Mouse (Mus musculus) limb, embryonic 12.5 days (tissue): ENCODE measurements around the gene Tfeb. TPM values are rescaled to one million over a fixed set of nuclear protein-coding genes. Genes with fewer than 3 reads are reported as not detected.

ENCODE experiments used
- ATAC-seq: fragments of 200-750 bp; cut with Nextera tagmentation; 2 replicates; pipeline ENCODE4 v1.8.0; 2017; ENCODE audit warnings: low read depth, moderate TSS enrichment; ENCODE audit not compliant: insufficient number of reproducible peaks, insufficient read depth, low FRiP score, low TSS enrichment
- H3K27ac ChIP-seq: fragments of 300-500 bp; sonication (generic); 2 replicates; pipeline ENCODE4 v1.5.1; 2016; ENCODE audit warnings: mild to moderate bottlenecking, moderate library complexity
- H3K27me3 ChIP-seq: fragments of 300-500 bp; sonication (generic); 2 replicates; pipeline ENCODE4 v1.6.1; 2016; ENCODE audit warnings: mild to moderate bottlenecking, moderate library complexity
- H3K36me3 ChIP-seq: fragments of 300-500 bp; sonication (generic); 2 replicates; pipeline ENCODE4 v1.6.1; 2016; ENCODE audit warnings: mild to moderate bottlenecking, moderate library complexity
- H3K4me1 ChIP-seq: fragments of 300-500 bp; sonication (generic); replicated peaks from 2 replicates; pipeline ENCODE4 v1.6.1; 2016
- H3K4me2 ChIP-seq: fragments of 300-500 bp; sonication (generic); 2 replicates; pipeline ENCODE4 v1.6.1; 2016; ENCODE audit warnings: mild to moderate bottlenecking, moderate library complexity
- H3K4me3 ChIP-seq: fragments of 300-500 bp; sonication (generic); replicated peaks from 2 replicates; pipeline ENCODE4 v1.5.1; 2016; ENCODE audit warnings: mild to moderate bottlenecking
- H3K9ac ChIP-seq: fragments of 300-500 bp; sonication (generic); replicated peaks from 2 replicates; pipeline ENCODE4 v1.6.1; 2016; ENCODE audit warnings: mild to moderate bottlenecking, moderate library complexity
- H3K9me3 ChIP-seq: fragments of 300-500 bp; sonication (generic); 2 replicates; pipeline ENCODE4 v1.6.1; 2016; ENCODE audit warnings: mild to moderate bottlenecking, moderate library complexity
- WGBS: fragments of 180-500 bp; shearing (Covaris S2); methylation state at CpG from one replicate; pipeline ENCODE4 v1.1.7; 2016; 5-methylcytosine and 5-hydroxymethylcytosine counted together
- polyA plus RNA-seq: library from polyadenylated mRNA; unstranded; fragments of >200 nt; fragmentation: Nextera tagmentation; extraction: Ambion mirVana; gene quantifications from 2 replicates; pipeline ENCODE4 v1.2.1, GENCODE M21; 2016

The Tfeb gene
- 8.6 and 8.8 TPM in 2 replicates for polyA plus RNA-seq

- peak within 1 kb of the TSS; percentile 98 for H3K4me2 ChIP-seq
- no peaks in the 10 kb centered on the region for H3K9me3 ChIP-seq
- no peaks in the 10 kb centered on the region for H3K36me3 ChIP-seq
- peak; percentile 34 for ATAC-seq
- peaks cover 25% of the 10 kb centered on the region for H3K27me3 ChIP-seq
- peaks cover 27% of the 10 kb centered on the region for H3K4me1 ChIP-seq
- peak within 1 kb of the TSS; percentile 84 for H3K27ac ChIP-seq
- H3K4me3 ChIP-seq = peak within 1 kb of the TSS; percentile 74
- under 1% methylated on average over 46 of the region's 47 CpGs for WGBS
- peak within 1 kb of the TSS; percentile 69 for H3K9ac ChIP-seq
These were observed at the start of gene Tfeb for GRCm38 (mm10) chr17:47736856-47737255. Gene Tfeb, plus strand, starts transcription at chr17:47737030.

GRCm38 (mm10) chr17:47687409-47688343 is 49.2 kb upstream of the Tfeb start:
- Histone ChIP-seq H3K4me3 (peak overlapping the region; percentile 87), H3K4me1 (peaks cover 20% of the 10 kb centered on the region), H3K36me3 (peaks cover 37% of the 10 kb centered on the region), H3K27me3 (peaks cover 15% of the 10 kb centered on the region; the same call in 1 of the 2 replicates), H3K4me2 (peak overlapping the region; percentile 95), H3K27ac (peak overlapping the region; percentile 77), H3K9me3 (no peaks in the 10 kb centered on the region), H3K9ac (peak overlapping the region; percentile 80)
- under 1% methylated on average over 70 of the region's 70 CpGs for WGBS
- ATAC-seq = peak; percentile 76

GRCm38 (mm10) chr17:47688344-47688607 is 48.6 kb upstream of the Tfeb start, which contains the start of gene Tomm6:
Gene Tomm6, minus strand, starts transcription at chr17:47688386.
- Histone ChIP-seq H3K9me3 (no peaks in the 10 kb centered on the region), H3K36me3 (peaks cover 31% of the 10 kb centered on the region), H3K27me3 (peaks cover 19% of the 10 kb centered on the region; the same call in 1 of the 2 replicates), H3K4me2 (peak within 1 kb of the TSS; percentile 95), H3K9ac (peak within 1 kb of the TSS; percentile 80), H3K4me1 (peaks cover 20% of the 10 kb centered on the region), H3K4me3 (peak within 1 kb of the TSS; percentile 87), H3K27ac (peak within 1 kb of the TSS; percentile 77)
- no peak; the same call in 1 of the 2 replicates for ATAC-seq
- WGBS = under 1% methylated on average over 9 of the region's 9 CpGs

- peaks cover 25% of the 10 kb centered on the region for H3K36me3 ChIP-seq
- H3K4me3 ChIP-seq = peak within 1 kb of the TSS; percentile 87
- peaks cover 23% of the 10 kb centered on the region for H3K4me1 ChIP-seq
- H3K9me3 ChIP-seq = no peaks in the 10 kb centered on the region
- peak; percentile 69 for ATAC-seq
- H3K27ac ChIP-seq = peak within 1 kb of the TSS; percentile 77
- H3K4me2 ChIP-seq = peak within 1 kb of the TSS; percentile 95
- WGBS = 1% methylated on average over 57 of the region's 58 CpGs
- H3K9ac ChIP-seq = peak within 1 kb of the TSS; percentile 80
- peaks cover 23% of the 10 kb centered on the region; the same call in 1 of the 2 replicates for H3K27me3 ChIP-seq
These were observed 47.9 kb upstream of the Tfeb start, which contains the start of gene Frs3 for GRCm38 (mm10) chr17:47688608-47689575. Gene Frs3, plus strand, starts transcription at chr17:47689030.

- H3K4me1 ChIP-seq = peaks cover 28% of the 10 kb centered on the region
- H3K4me2 ChIP-seq = peak overlapping the region; percentile 95
- H3K9me3 ChIP-seq = no peaks in the 10 kb centered on the region
- ATAC-seq = no peak
- H3K4me3 ChIP-seq = peak overlapping the region; percentile 87; the same call in 1 of the 2 replicates
- 78% methylated on average over 8 of the region's 8 CpGs for WGBS
- H3K9ac ChIP-seq = no peak overlapping the region
- peaks cover 23% of the 10 kb centered on the region; the same call in 1 of the 2 replicates for H3K27me3 ChIP-seq
- H3K36me3 ChIP-seq = peaks cover 16% of the 10 kb centered on the region
- no peak overlapping the region for H3K27ac ChIP-seq
These were observed 46.9 kb upstream of the Tfeb start for GRCm38 (mm10) chr17:47689894-47690293.

- H3K9me3 ChIP-seq = no peaks in the 10 kb centered on the region
- no peak overlapping the region for H3K9ac ChIP-seq
- peaks cover 23% of the 10 kb centered on the region; the same call in 1 of the 2 replicates for H3K27me3 ChIP-seq
- H3K4me3 ChIP-seq = no peak overlapping the region
- WGBS = 85% methylated on average over 3 of the region's 3 CpGs
- no peak overlapping the region for H3K4me2 ChIP-seq
- no peak overlapping the region for H3K27ac ChIP-seq
- H3K36me3 ChIP-seq = no peaks in the 10 kb centered on the region
- peaks cover 33% of the 10 kb centered on the region for H3K4me1 ChIP-seq
- ATAC-seq = no peak
These were observed 45.2 kb upstream of the Tfeb start for GRCm38 (mm10) chr17:47691650-47692049.

GRCm38 (mm10) chr17:47693671-47694441 is 43.0 kb upstream of the Tfeb start:
- Histone ChIP-seq H3K9ac (peak overlapping the region; percentile 88), H3K27ac (peak overlapping the region; percentile 67)
- 28% methylated on average over 13 of the region's 13 CpGs for WGBS

GRCm38 (mm10) chr17:47694442-47694502 is 42.6 kb upstream of the Tfeb start, which contains the start of gene Gm21981:
Gene Gm21981, minus strand, starts transcription at chr17:47694455.
- Histone ChIP-seq H3K4me1 (peaks cover 20% of the 10 kb centered on the region), H3K36me3 (peaks cover 15% of the 10 kb centered on the region), H3K9me3 (no peaks in the 10 kb centered on the region), H3K27ac (peak within 1 kb of the TSS; percentile 67), H3K4me3 (peak within 1 kb of the TSS; percentile 82), H3K4me2 (peak within 1 kb of the TSS; percentile 76), H3K9ac (peak within 1 kb of the TSS; percentile 88), H3K27me3 (peaks cover 23% of the 10 kb centered on the region; the same call in 1 of the 2 replicates)
- ATAC-seq = no peak
- 2% methylated on average over 3 of the region's 3 CpGs for WGBS

More at GRCm38 (mm10) chr17:47693671-47694441, 43.0 kb upstream of the Tfeb start:
- Histone ChIP-seq H3K4me2 (peak overlapping the region; percentile 76), H3K27me3 (peaks cover 23% of the 10 kb centered on the region; the same call in 1 of the 2 replicates), H3K36me3 (peaks cover 11% of the 10 kb centered on the region), H3K4me1 (peaks cover 25% of the 10 kb centered on the region), H3K9me3 (no peaks in the 10 kb centered on the region), H3K4me3 (peak overlapping the region; percentile 82)
- ATAC-seq = no peak

GRCm38 (mm10) chr17:47694503-47695336 is 42.1 kb upstream of the Tfeb start, which contains the start of gene Prickle4:
Gene Prickle4, minus strand, starts transcription at chr17:47694736.
- Histone ChIP-seq H3K36me3 (peaks cover 19% of the 10 kb centered on the region), H3K4me3 (peak within 1 kb of the TSS; percentile 82), H3K27ac (peak within 1 kb of the TSS; percentile 67), H3K4me1 (peaks cover 16% of the 10 kb centered on the region), H3K27me3 (peaks cover 20% of the 10 kb centered on the region; the same call in 1 of the 2 replicates), H3K9me3 (no peaks in the 10 kb centered on the region), H3K9ac (peak within 1 kb of the TSS; percentile 88), H3K4me2 (peak within 1 kb of the TSS; percentile 76)
- ATAC-seq = peak; percentile 93
- WGBS = 1% methylated on average over 79 of the region's 82 CpGs

DNA sequence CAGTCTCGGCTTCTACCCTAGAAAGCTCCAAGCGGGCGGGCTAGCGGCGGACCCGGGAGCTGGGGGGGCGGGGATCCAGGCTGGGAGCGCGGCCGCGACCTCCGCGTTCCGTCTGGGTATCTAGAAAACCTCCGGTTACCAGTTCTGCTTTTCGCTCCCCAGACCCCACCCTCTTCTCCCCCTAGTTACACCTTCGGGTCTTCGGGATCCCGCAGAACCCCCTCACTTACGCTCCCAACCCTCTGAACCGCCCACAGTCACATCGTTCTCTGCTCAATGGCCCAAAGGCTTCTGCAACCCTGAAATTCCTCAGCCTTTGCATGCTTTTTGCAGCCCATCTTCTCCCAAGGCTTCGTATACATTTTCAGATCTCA is 41.5 kb upstream of the Tfeb start:
- Histone ChIP-seq H3K27me3 (peaks cover 14% of the 10 kb centered on the region; the same call in 1 of the 2 replicates), H3K9me3 (no peaks in the 10 kb centered on the region), H3K4me2 (peak overlapping the region; percentile 76), H3K27ac (peak overlapping the region; percentile 67), H3K9ac (peak overlapping the region; percentile 88), H3K36me3 (peaks cover 25% of the 10 kb centered on the region), H3K4me3 (peak overlapping the region; percentile 82), H3K4me1 (peaks cover 13% of the 10 kb centered on the region)
- under 1% methylated on average over 23 of the region's 23 CpGs for WGBS
- ATAC-seq = peak; percentile 9; the same call in 1 of the 2 replicates
